9 mouse cellular contexts compared by ENCODE assay signal in the genomic region with DNA sequence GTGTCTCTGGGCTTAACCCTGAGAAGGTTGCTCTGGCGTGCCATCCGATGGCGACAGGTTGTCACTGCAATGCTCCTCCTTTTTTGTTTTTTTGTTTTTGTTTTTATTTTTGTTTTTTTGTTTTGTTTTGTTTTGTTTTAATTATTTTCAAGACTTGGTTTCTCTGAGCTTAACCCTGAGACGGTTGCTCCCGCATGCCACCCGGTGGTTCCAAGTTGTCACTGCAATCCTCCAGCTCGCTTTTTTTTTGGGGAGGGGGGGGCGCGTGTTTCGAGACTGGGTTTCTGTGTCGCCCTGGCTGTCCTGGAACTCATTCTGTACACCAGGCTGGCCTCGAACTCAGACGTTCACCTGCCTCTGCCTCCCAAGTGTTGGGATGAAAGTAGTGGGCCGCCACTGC.
A peak's percentile ranks its signal among the peaks of the same experiment; 100 is the strongest.
DNase-seq lines count a peak whose midpoint lies in the region; ATAC-seq and TF ChIP-seq lines count a peak whose summit lies in the region.
"Had no signal": no experiment of that assay in that cellular context is flagged by ENCODE, and none has a peak within 500 bp of the region (broad histone marks: within the 10 kb centered on the region; RNA-seq: fewer than 3 reads in every experiment).

No protein-coding gene starts in this region.

- no peaks in the 10 kb centered on the region for H3K36me3 ChIP-seq in forebrain, embryonic 14.5 days (ENCODE audit: control insufficient read depth, insufficient read depth, low read length)
- H3K36me3 ChIP-seq in midbrain, embryonic 15.5 days (replicated peaks), result no peaks in the 10 kb centered on the region

- no peak overlapping the region for H3K9ac ChIP-seq in forebrain, embryonic 14.5 days (ENCODE audit: low read length)
- H3K9ac ChIP-seq in midbrain, embryonic 15.5 days, result no peak overlapping the region

- 60% methylated on average over 14 of the region's 14 CpGs for WGBS in forebrain, embryonic 14.5 days
- 69% methylated on average over 14 of the region's 14 CpGs for WGBS in midbrain, embryonic 15.5 days

- H3K4me2 ChIP-seq in forebrain, embryonic 14.5 days (ENCODE audit: low read length), result peak overlapping the region; percentile 25; the same call in 1 of the 2 replicates
- peak overlapping the region; percentile 13; the same call in 1 of the 2 replicates for H3K4me2 ChIP-seq in midbrain, embryonic 15.5 days

- no peak overlapping the region for H3K4me3 ChIP-seq in left cerebral cortex, adult 2 months
- no peak overlapping the region for H3K4me3 ChIP-seq in forebrain, embryonic 14.5 days (ENCODE audit: low read depth, low read length)
- no peak overlapping the region; the same call in 1 of the 2 replicates for H3K4me3 ChIP-seq in midbrain, embryonic 15.5 days

- peak; percentile 21 for TF ChIP-seq CTCF in left cerebral cortex, adult 2 months (IDR thresholded peaks at IDR 0.05)
- TF ChIP-seq CTCF in Patski (IDR thresholded peaks at IDR 0.05), result peak; percentile 28

- ATAC-seq in Patski, result no peak
- no peak for ATAC-seq in forebrain, embryonic 14.5 days
- ATAC-seq in midbrain, embryonic 15.5 days (replicated peaks), result 0 out of 2 replicates have a peak, but pooled peaks have one; percentile 11
- ATAC-seq: lung, postnatal 0 days had no signal

- H3K27me3 ChIP-seq in Patski, result no peaks in the 10 kb centered on the region
- no peaks in the 10 kb centered on the region for H3K27me3 ChIP-seq in forebrain, embryonic 14.5 days (replicated peaks; ENCODE audit: control insufficient read depth, insufficient read depth, low read length)
- H3K27me3 ChIP-seq in midbrain, embryonic 15.5 days (replicated peaks), result no peaks in the 10 kb centered on the region

- no peaks in the 10 kb centered on the region for H3K9me3 ChIP-seq in forebrain, embryonic 14.5 days (replicated peaks; ENCODE audit: control insufficient read depth, low read length)
- H3K9me3 ChIP-seq in midbrain, embryonic 15.5 days, result 0 out of 2 replicates have a peak, but pooled peaks cover 5% of the 10 kb centered on the region

- no peaks in the 10 kb centered on the region for H3K4me1 ChIP-seq in forebrain, embryonic 14.5 days (ENCODE audit: control insufficient read depth, insufficient read depth, low read length)
- H3K4me1 ChIP-seq in midbrain, embryonic 15.5 days, result no peaks in the 10 kb centered on the region

- no peak for DNase-seq in left cerebral cortex, adult 2 months (ENCODE audit: extremely low spot score in 1 of 2, low spot score in 2 of 2)
- no peak for DNase-seq in left cerebral cortex, adult 9 months (ENCODE audit: low spot score in 2 of 2)
- no peak for DNase-seq in Patski (ENCODE audit: low read depth, low spot score)
- DNase-seq in forebrain, embryonic 14.5 days (ENCODE audit: low spot score), result no peak
- DNase-seq in lung, postnatal 10 days, result no peak
- no peak for DNase-seq in ovary, postnatal 10 days (ENCODE audit: low spot score)

- POLR2A ChIA-PET in Patski (lab: Charles Lee), result no interaction called here

- intact Hi-C loops in left cerebral cortex, adult 2 months (cut with DNase I), result no loop called here

- in situ Hi-C loops in Patski (cut with MboI; ENCODE audit: low pct_unique_long_range_greater_than_20kb), result no loop called here

- CTCF ChIA-PET in Patski (lab: Charles Lee), result interaction anchor here (1.7 kb wide), 1 partner anchor 9 kb away, joined by 4 read pairs; no protein-coding TSS in a partner anchor

- H3K27ac ChIP-seq in left cerebral cortex, adult 2 months, result no peak overlapping the region
- no peak overlapping the region for H3K27ac ChIP-seq in forebrain, embryonic 14.5 days (ENCODE audit: low read depth, low read length)
- H3K27ac ChIP-seq in midbrain, embryonic 15.5 days, result no peak overlapping the region
- H3K27ac ChIP-seq: kidney, postnatal 0 days had no signal
